Mouse (Mus musculus) retina, postnatal 7 days (tissue): Measurements from ENCODE around the gene Apba1.
A peak's percentile ranks its signal among the peaks of the same experiment; 100 is the strongest.

Experiments used
- DNase-seq: peaks from one replicate; pipeline ENCODE4 v3.0.0-alpha.2; 2012; ENCODE audit warnings: low read depth, low spot score

The Apba1 gene

DNA sequence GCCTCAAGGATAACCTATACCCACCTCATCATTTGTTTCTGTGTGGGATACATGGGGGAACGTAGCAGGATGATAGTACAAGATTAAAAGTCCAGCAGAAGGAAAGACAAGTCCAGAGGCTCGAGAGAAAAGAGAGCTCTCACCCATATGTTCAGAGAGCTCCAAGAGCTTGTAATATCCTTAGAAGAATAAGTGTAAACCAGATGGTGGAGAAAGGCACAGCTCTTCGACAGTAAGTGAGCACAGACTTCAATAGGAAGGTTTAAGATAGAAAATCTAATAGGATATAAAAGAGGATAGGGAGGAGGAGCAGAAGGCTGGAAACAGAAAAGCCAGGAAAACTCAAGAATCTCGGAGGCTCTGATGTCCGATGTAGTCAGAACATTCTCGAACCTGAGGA is 115.8 kb downstream of the Apba1 start:
- no peak for DNase-seq

- no peak for DNase-seq
Measured at GRCm38 (mm10) chr19:23875819-23876218, 117.1 kb downstream of the Apba1 start.

DNA sequence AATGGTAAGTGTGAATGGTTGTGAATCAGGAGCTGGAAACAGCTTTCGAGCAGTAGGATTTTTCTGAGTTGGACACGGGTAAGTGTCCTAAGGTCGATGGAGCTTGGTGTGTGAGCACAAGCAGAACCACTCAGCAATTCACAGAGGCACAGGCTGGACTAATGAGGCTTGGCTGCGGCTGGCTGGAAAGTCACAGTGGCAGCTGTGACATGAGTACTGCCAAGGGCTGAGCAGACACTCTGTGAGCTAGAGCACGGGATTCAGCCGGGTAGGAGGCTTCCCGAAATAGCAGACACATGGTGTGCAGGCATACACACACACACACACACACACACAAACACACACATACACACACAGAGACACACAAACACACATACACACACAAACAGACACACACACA is 121.2 kb downstream of the Apba1 start:
- no peak for DNase-seq

GRCm38 (mm10) chr19:23886169-23886568 is 127.5 kb downstream of the Apba1 start:
- DNase-seq, result no peak

- no peak for DNase-seq
Measured at GRCm38 (mm10) chr19:23891421-23891820, 132.7 kb downstream of the Apba1 start.

DNA sequence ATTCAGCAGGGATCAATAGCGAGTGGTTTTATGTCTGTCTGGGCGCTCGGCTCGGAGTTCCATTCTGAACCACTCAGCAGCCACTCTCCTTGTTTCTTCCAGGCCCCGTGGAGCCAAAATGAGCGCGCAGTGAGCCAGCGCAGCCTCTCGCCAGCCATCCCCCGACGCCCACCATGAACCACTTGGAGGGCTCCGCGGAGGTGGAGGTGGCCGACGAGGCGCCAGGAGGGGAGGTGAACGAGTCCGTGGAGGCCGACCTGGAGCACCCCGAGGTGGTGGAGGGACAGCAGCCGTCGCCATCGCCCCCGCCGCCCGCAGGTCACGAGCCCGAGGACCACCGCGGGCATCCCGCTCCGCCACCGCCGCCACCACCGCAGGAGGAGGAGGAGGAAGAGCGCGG is 133.9 kb downstream of the Apba1 start:
- DNase-seq, result no peak

DNA sequence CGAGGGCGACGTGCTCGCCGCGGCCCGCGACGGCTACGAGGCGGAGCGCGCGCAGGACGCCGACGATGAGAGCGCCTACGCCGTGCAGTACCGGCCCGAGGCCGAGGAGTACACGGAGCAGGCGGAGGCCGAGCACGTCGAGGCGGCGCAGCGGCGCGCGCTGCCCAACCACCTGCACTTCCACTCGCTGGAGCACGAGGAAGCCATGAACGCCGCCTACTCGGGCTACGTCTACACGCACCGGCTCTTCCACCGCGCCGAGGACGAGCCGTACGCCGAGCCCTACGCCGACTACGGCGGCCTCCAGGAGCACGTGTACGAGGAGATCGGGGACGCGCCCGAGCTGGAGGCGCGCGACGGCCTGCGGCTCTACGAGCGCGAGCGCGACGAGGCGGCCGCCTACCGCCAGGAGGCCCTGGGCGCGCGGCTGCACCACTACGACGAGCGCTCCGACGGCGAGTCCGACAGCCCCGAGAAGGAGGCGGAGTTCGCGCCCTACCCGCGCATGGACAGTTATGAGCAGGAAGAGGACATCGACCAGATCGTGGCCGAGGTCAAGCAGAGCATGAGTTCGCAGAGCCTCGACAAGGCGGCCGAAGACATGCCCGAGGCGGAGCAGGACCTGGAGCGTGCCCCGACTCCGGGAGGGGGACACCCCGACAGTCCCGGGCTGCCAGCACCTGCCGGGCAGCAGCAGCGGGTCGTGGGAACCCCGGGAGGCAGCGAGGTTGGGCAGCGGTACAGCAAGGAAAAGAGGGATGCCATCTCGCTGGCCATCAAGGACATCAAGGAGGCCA is 134.6 kb downstream of the Apba1 start:
- DNase-seq, result peak; percentile 49

DNA sequence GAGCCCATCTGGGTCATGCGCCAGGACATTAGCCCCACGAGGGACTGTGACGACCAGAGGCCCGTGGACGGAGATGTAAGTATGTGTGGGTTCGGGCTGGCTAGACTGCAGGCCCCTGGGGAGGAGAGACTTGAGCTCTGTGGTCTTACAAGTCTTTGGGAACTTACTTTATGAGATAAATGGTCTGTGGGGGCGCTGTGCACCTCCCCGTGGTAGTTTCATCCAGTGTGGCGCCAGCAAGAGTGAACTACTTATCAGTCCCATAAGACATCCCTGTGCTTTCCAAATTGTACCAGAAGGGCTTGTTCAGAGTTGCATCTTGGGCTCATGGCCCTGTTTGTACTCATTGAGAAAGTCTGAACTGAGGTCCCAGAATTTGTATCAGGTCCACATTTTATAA is 135.3 kb downstream of the Apba1 start:
- no peak for DNase-seq

- DNase-seq, result no peak
Measured at GRCm38 (mm10) chr19:23894822-23895221, 136.1 kb downstream of the Apba1 start.

DNA sequence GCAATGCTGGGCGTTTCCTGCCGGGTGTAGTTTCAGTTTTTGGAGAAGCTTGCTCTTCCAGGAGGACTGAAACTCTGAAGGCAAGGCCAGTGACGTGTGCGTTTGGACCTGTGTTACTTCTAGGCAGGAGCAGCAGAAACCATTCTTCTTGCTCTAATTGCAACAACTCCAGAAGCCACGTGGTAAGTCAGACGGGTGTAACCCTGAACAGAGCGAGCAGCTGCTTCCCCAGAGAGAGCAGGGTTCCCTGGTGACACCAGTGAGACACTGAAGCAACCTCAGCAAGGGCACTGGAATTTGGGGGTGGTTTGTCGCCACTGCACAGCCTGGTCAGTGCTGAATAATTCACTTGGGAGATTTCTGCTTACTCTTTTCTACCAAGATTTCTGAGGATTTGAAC is 138.2 kb downstream of the Apba1 start:
- no peak for DNase-seq

- no peak for DNase-seq
Measured at GRCm38 (mm10) chr19:23898501-23898900, 139.8 kb downstream of the Apba1 start.

GRCm38 (mm10) chr19:23901177-23901576 is 142.5 kb downstream of the Apba1 start:
- no peak for DNase-seq

DNA sequence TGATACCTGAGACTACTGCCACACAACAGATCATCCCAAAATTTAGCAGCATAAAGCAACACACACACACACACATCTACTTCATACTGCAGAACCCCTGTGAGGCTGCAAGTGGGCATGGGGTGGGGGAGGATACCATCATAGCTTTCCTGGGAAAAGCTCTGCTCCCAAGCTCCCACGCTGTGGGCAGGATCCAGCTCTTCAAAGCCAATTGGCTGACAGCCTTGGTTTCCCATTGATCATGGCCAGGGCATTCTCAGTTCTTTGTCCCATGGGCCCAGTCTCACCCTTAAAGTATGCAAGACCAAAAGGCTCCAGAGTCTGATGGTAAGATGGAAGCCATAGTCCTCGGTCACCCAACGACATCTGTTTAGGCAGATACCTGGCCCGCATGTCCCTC is 143.1 kb downstream of the Apba1 start:
- no peak for DNase-seq

GRCm38 (mm10) chr19:23903066-23903465 is 144.4 kb downstream of the Apba1 start:
- DNase-seq, result no peak

- DNase-seq, result no peak
Measured at GRCm38 (mm10) chr19:23904922-23905321, 146.2 kb downstream of the Apba1 start.

GRCm38 (mm10) chr19:23905772-23906171 is 147.1 kb downstream of the Apba1 start:
- no peak for DNase-seq

GRCm38 (mm10) chr19:23910345-23910744 is 151.7 kb downstream of the Apba1 start:
- DNase-seq, result no peak

DNA sequence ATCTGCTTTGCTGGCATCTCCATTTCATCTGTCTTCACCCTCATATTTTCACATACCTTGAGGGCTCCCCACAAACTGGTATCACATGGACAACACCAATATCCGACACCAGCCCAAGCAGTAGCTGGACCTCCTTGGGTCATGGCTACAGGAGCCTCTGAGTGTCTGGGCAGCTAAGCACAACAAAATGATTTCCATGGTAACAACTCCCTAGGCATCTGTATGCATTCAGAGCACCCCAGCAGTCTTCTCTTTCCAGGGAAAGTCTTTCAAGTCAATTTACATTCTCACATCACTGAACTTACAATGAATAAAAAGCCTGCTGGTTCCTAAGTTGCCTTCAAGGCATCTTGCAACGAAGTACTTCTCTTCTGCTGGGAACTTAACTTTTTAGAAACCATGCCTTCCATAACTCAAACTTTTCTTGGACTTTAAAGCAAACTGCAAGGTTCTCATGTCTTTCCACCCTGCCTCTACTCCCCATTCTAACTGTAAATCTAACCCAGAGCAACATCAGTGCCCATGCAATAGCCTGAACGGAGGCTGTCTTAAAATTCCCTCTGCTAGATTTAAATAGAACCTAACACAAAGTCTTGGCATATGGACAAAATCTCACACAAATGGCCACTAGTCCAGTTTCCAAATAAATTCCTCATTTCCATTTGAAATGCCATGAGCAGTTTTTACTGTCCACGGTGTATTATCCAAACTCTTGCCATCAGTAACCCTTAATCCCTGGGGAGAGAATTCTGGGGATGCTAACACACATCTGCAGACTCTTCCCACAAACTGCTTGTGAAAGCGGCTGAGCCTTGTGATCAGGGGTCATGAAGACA is 160.9 kb downstream of the Apba1 start:
- no peak for DNase-seq

GRCm38 (mm10) chr19:23920220-23920544 is 161.5 kb downstream of the Apba1 start:
- DNase-seq, result no peak

DNA sequence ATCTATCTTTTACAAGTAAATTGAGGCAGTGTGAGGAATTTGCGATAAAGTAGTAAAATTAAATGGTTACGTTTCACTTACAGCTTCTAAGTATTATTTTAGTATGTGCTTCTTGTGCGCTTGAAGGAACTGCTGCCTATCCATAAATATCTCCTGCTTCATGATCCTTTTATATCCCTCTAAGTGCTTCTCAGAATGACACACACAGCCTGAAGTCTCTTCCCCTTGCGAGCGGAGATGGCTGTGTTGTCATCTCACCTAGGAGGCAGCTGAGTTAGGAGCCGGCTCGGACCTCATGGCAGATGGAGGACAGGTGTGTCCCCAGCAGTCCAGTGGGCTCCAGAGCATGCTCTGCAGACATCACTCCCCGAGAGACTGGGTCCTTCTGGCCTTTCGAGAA is 163.9 kb downstream of the Apba1 start:
- DNase-seq, result no peak

DNA sequence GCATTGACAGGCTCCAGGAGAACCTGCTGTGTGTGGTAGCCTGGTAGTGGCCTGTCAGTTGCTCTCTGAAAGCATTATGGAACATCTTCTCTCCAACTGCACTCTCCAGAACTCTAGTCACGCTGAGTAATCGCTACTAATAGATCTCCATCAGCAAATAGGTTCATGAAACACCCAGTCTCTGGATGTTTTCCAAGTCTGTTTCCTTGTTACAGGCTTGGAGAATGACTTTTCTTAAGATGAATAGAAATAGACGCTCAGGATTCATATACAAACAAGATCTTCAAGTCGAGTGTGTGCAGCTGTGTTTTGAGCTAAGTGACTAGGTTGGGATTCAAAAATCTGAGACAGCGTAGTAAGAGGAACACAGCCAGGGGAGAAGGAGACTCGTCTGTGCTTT is 165.4 kb downstream of the Apba1 start:
- DNase-seq, result no peak

DNA sequence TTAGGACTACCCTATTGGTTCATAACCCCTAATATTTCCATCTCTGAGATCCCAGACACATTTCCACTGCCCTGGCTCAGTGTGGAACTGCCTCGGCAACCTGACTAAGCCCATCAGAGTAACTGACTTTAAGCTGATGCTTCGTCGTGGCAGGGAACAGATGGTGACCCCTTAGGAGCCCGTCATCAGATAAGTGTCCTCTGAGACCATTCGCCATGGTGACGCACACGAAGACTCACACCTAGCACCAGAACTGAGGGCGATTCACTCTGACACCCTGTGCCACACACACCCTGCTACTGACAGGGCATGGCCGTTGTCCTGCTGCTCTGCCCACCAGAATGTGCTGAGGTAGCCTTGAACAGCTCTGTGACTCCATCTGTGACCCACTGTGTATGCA is 166.1 kb downstream of the Apba1 start:
- DNase-seq, result no peak

DNA sequence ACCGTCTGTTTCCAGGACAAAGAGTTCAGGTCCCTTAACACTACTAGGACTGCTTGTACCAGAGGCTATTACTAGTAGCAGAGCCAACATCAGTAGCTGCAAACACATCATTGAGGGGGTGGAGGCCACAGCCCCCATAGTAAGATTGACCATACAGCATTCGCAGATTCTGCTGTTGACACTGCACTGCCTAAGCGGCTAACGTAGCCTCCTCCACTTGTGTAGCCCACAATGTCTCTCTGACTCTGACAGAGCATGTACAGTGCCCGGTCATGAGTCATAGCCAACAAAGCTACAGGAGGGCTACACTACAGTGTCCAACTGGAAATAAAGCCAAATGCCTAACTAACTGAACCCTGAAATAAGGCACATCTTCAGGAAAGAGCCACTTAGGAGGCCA is 166.9 kb downstream of the Apba1 start:
- DNase-seq, result no peak
